Mouse (Mus musculus) E14TG2a.4 (cell line): ENCODE results near the gene Ell3.

Source experiments
- H3K27me3 ChIP-seq: 2 replicates; pipeline ENCODE4 v1.6.1; 2014; ENCODE audit warnings: low read length, control low read depth; ENCODE audit not compliant: insufficient read depth
- H3K36me3 ChIP-seq: 2 replicates; pipeline ENCODE4 v1.6.1; 2014; ENCODE audit warnings: low read length, control low read depth; ENCODE audit not compliant: insufficient read depth
- H3K4me1 ChIP-seq: replicated peaks from 2 replicates; pipeline ENCODE4 v1.6.1; 2014; ENCODE audit warnings: low read depth, low read length, control low read depth
- H3K4me3 ChIP-seq: replicated peaks from 2 replicates; pipeline ENCODE4 v1.5.1; 2014; ENCODE audit warnings: mild to moderate bottlenecking, low read length
- H3K9me3 ChIP-seq: 2 replicates; pipeline ENCODE4 v1.6.1; 2014; ENCODE audit warnings: low read length, control low read depth
- CTCF ChIP-seq: conservative IDR thresholded peaks from 2 replicates; pipeline ENCODE4 v1.5.1; 2014; ENCODE audit warnings: low read length
- NANOG ChIP-seq: IDR thresholded peaks from 2 replicates; pipeline ENCODE4 v1.6.1; 2014; ENCODE audit warnings: borderline replicate concordance, low read length, mixed read lengths
- POU5F1 ChIP-seq: IDR thresholded peaks from 2 replicates; pipeline ENCODE4 v1.6.1; 2014; ENCODE audit warnings: low read length, borderline replicate concordance

The Ell3 gene

GRCm38 (mm10) chr2:121449545-121450011 is 5.5 kb upstream of the Ell3 start:
- peaks cover 43% of the 10 kb centered on the region for H3K36me3 ChIP-seq
- H3K9me3 ChIP-seq: no peaks in the 10 kb centered on the region
- H3K27me3 ChIP-seq: no peaks in the 10 kb centered on the region
- TF ChIP-seq NANOG (no peak), POU5F1 (no peak), CTCF (no peak)
- peaks cover 71% of the 10 kb centered on the region for H3K4me1 ChIP-seq
- peak overlapping the region; percentile 99 for H3K4me3 ChIP-seq

GRCm38 (mm10) chr2:121448739-121449535 is 4.9 kb upstream of the Ell3 start, which contains the start of gene Serf2:
TSS of gene Serf2 (plus strand) at chr2:121449195.
- Histone ChIP-seq H3K36me3 (peaks cover 37% of the 10 kb centered on the region), H3K4me3 (peak within 1 kb of the TSS; percentile 99), H3K4me1 (peaks cover 71% of the 10 kb centered on the region), H3K27me3 (no peaks in the 10 kb centered on the region), H3K9me3 (no peaks in the 10 kb centered on the region)
- TF ChIP-seq POU5F1 (no peak), NANOG (no peak)

- H3K9me3 ChIP-seq: no peaks in the 10 kb centered on the region
- peaks cover 29% of the 10 kb centered on the region for H3K36me3 ChIP-seq
- peak overlapping the region; percentile 81 for H3K4me3 ChIP-seq
- peaks cover 70% of the 10 kb centered on the region for H3K4me1 ChIP-seq
- TF ChIP-seq CTCF (no peak), POU5F1 (no peak), NANOG (no peak)
- H3K27me3 ChIP-seq: no peaks in the 10 kb centered on the region
These were observed 4.1 kb upstream of the Ell3 start for GRCm38 (mm10) chr2:121448136-121448535.

GRCm38 (mm10) chr2:121447006-121447405 is 2.9 kb upstream of the Ell3 start:
- TF ChIP-seq NANOG (no peak), CTCF (no peak), POU5F1 (no peak)
- no peaks in the 10 kb centered on the region for H3K27me3 ChIP-seq
- peaks cover 17% of the 10 kb centered on the region for H3K36me3 ChIP-seq

GRCm38 (mm10) chr2:121446506-121446905 is 2.4 kb upstream of the Ell3 start:
- Histone ChIP-seq H3K4me3 (no peak overlapping the region), H3K4me1 (peaks cover 70% of the 10 kb centered on the region), H3K36me3 (peaks cover 13% of the 10 kb centered on the region), H3K9me3 (no peaks in the 10 kb centered on the region), H3K27me3 (no peaks in the 10 kb centered on the region)
- TF ChIP-seq NANOG (no peak), POU5F1 (no peak), CTCF (no peak)

More at GRCm38 (mm10) chr2:121447006-121447405, 2.9 kb upstream of the Ell3 start:
- Histone ChIP-seq H3K4me1 (peaks cover 68% of the 10 kb centered on the region), H3K4me3 (no peak overlapping the region), H3K9me3 (no peaks in the 10 kb centered on the region)

GRCm38 (mm10) chr2:121445117-121445516 is 1.0 kb upstream of the Ell3 start:
- TF ChIP-seq CTCF (no peak), POU5F1 (no peak), NANOG (no peak)
- H3K4me3 ChIP-seq: no peak overlapping the region
- peaks cover 4% of the 10 kb centered on the region; the same call in 1 of the 2 replicates for H3K27me3 ChIP-seq
- no peaks in the 10 kb centered on the region for H3K9me3 ChIP-seq
- peaks cover 62% of the 10 kb centered on the region for H3K4me1 ChIP-seq
- peaks cover 11% of the 10 kb centered on the region for H3K36me3 ChIP-seq

GRCm38 (mm10) chr2:121443068-121443349 is 1.1 kb downstream of the Ell3 start:
- peaks cover 32% of the 10 kb centered on the region for H3K36me3 ChIP-seq
- peak overlapping the region; percentile 83 for H3K4me3 ChIP-seq
- no peak for TF ChIP-seq NANOG
- no peak for TF ChIP-seq CTCF
- TF ChIP-seq POU5F1: no peak
- no peaks in the 10 kb centered on the region for H3K9me3 ChIP-seq
- H3K27me3 ChIP-seq: peaks cover 4% of the 10 kb centered on the region; the same call in 1 of the 2 replicates
- peaks cover 55% of the 10 kb centered on the region for H3K4me1 ChIP-seq

- H3K36me3 ChIP-seq: peaks cover 37% of the 10 kb centered on the region
- peaks cover 49% of the 10 kb centered on the region for H3K4me1 ChIP-seq
- peaks cover 4% of the 10 kb centered on the region; the same call in 1 of the 2 replicates for H3K27me3 ChIP-seq
- H3K9me3 ChIP-seq: no peaks in the 10 kb centered on the region
- no peak for TF ChIP-seq NANOG
- TF ChIP-seq CTCF: no peak
- no peak for TF ChIP-seq POU5F1
- peak overlapping the region; percentile 83 for H3K4me3 ChIP-seq
These were observed 1.6 kb downstream of the Ell3 start for GRCm38 (mm10) chr2:121442259-121443067.
